8 mouse cellular contexts compared by ENCODE assay signal in genomic region chr2:132247539-132248313, GRCm38 (mm10). TPM values are rescaled to one million over a fixed set of nuclear protein-coding genes. Genes with fewer than 3 reads are reported as not detected.
DNase-seq lines count a peak whose midpoint lies in the region; ATAC-seq and TF ChIP-seq lines count a peak whose summit lies in the region.

Gene Tmem230 (minus strand): TSS chr2:132247807.

- ATAC-seq in embryonic facial prominence, embryonic 15.5 days (ENCODE audit: insufficient number of reproducible peaks, low FRiP score, low TSS enrichment, low read depth), result peak; percentile 93
- ATAC-seq in limb, embryonic 14.5 days (ENCODE audit: low FRiP score, low read depth), result peak; percentile 90
- peak; percentile 94 for ATAC-seq in midbrain, postnatal 0 days (ENCODE audit: low FRiP score)

- H3K4me1 ChIP-seq in bone marrow, adult 2 months (ENCODE audit: control insufficient read depth, insufficient read depth, low read length), result peaks cover 3% of the 10 kb centered on the region; the same call in 1 of the 2 replicates
- peaks cover 19% of the 10 kb centered on the region for H3K4me1 ChIP-seq in embryonic facial prominence, embryonic 15.5 days
- H3K4me1 ChIP-seq in limb, embryonic 14.5 days (ENCODE audit: control insufficient read depth, insufficient read depth, low read length), result peaks cover 12% of the 10 kb centered on the region
- no peaks in the 10 kb centered on the region; the same call in 1 of the 2 replicates for H3K4me1 ChIP-seq in midbrain, postnatal 0 days (ENCODE audit: insufficient read depth, low read length)

- peak within 1 kb of the TSS; percentile 68 for H3K9ac ChIP-seq in embryonic facial prominence, embryonic 15.5 days
- peak within 1 kb of the TSS; percentile 78 for H3K9ac ChIP-seq in limb, embryonic 14.5 days (ENCODE audit: low read depth, low read length, severe bottlenecking)
- H3K9ac ChIP-seq in midbrain, postnatal 0 days (replicated peaks; ENCODE audit: low read length, poor library complexity, severe bottlenecking), result peak within 1 kb of the TSS; percentile 55

- peak; percentile 91 for DNase-seq in 3134 (ENCODE audit: extremely low read depth, insufficient read length, low spot score)
- peak; percentile 93 for DNase-seq in heart, adult 8-10 months (ENCODE audit: low spot score)
- DNase-seq in kidney, adult 9 months, result peak; percentile 96
- DNase-seq in limb, embryonic 14.5 days (ENCODE audit: low spot score), result peak; percentile 98
- DNase-seq in midbrain, postnatal 0 days (ENCODE audit: low spot score), result peak; percentile 98
- peak; percentile 81 to 90 for DNase-seq in spleen, postnatal 14 days (ENCODE audit: low spot score in 2 of 2)

- no peak for TF ChIP-seq CTCF in bone marrow, adult 2 months (IDR thresholded peaks at IDR 0.05; ENCODE audit: control insufficient read depth, insufficient read depth, low read length)
- peak; percentile 52 for TF ChIP-seq CTCF in midbrain, postnatal 0 days (IDR thresholded peaks at IDR 0.05)

- peak within 1 kb of the TSS; percentile 91 for H3K4me2 ChIP-seq in embryonic facial prominence, embryonic 15.5 days (replicated peaks)
- peak within 1 kb of the TSS; percentile 91 for H3K4me2 ChIP-seq in limb, embryonic 14.5 days (replicated peaks; ENCODE audit: low read depth, low read length, severe bottlenecking)
- H3K4me2 ChIP-seq in midbrain, postnatal 0 days (ENCODE audit: low read depth, low read length, poor library complexity, severe bottlenecking), result peak within 1 kb of the TSS; percentile 69

- 11% methylated on average over 50 of the region's 50 CpGs for WGBS in bone marrow, adult 2 months
- 5% methylated on average over 50 of the region's 50 CpGs for WGBS in embryonic facial prominence, embryonic 15.5 days
- 6% methylated on average over 49 of the region's 50 CpGs for WGBS in limb, embryonic 14.5 days
- 6% methylated on average over 49 of the region's 50 CpGs for WGBS in midbrain, postnatal 0 days

- H3K9me3 ChIP-seq in embryonic facial prominence, embryonic 15.5 days (replicated peaks), result no peaks in the 10 kb centered on the region
- no peaks in the 10 kb centered on the region for H3K9me3 ChIP-seq in limb, embryonic 14.5 days (ENCODE audit: control insufficient read depth, low read length)
- H3K9me3 ChIP-seq in midbrain, postnatal 0 days (ENCODE audit: low read length), result no peaks in the 10 kb centered on the region

- TF ChIP-seq POLR2A in bone marrow, adult 2 months (IDR thresholded peaks at IDR 0.05; ENCODE audit: borderline replicate concordance, control insufficient read depth, low read depth, low read length), result peak; percentile 74; the same call in 1 of the 2 replicates
- TF ChIP-seq POLR2A in limb, embryonic 14.5 days (IDR thresholded peaks at IDR 0.05; ENCODE audit: borderline replicate concordance, extremely low read depth, insufficient read depth, insufficient read length), result peak; percentile 52; the same call in 1 of the 2 replicates

- H3K27ac ChIP-seq in bone marrow, adult 2 months (ENCODE audit: control insufficient read depth, insufficient read depth, low read depth, low read length, poor library complexity), result peak within 1 kb of the TSS; percentile 85
- peak within 1 kb of the TSS; percentile 86 for H3K27ac ChIP-seq in embryonic facial prominence, embryonic 15.5 days (replicated peaks)
- peak within 1 kb of the TSS; percentile 80 for H3K27ac ChIP-seq in limb, embryonic 14.5 days (replicated peaks; ENCODE audit: low read depth, low read length)
- H3K27ac ChIP-seq in midbrain, postnatal 0 days (ENCODE audit: low read depth, low read length), result peak within 1 kb of the TSS; percentile 81

- peaks cover 38% of the 10 kb centered on the region for H3K36me3 ChIP-seq in embryonic facial prominence, embryonic 15.5 days
- H3K36me3 ChIP-seq in limb, embryonic 14.5 days (ENCODE audit: control insufficient read depth, insufficient read depth, low read length), result peaks cover 40% of the 10 kb centered on the region
- H3K36me3 ChIP-seq in midbrain, postnatal 0 days (ENCODE audit: insufficient read depth, low read length), result no peaks in the 10 kb centered on the region

- no peaks in the 10 kb centered on the region for H3K27me3 ChIP-seq in embryonic facial prominence, embryonic 15.5 days
- no peaks in the 10 kb centered on the region for H3K27me3 ChIP-seq in limb, embryonic 14.5 days (ENCODE audit: control insufficient read depth, insufficient read depth, low read length)
- H3K27me3 ChIP-seq in midbrain, postnatal 0 days (ENCODE audit: insufficient read depth, low read length), result no peaks in the 10 kb centered on the region

- peak within 1 kb of the TSS; percentile 60 for H3K4me3 ChIP-seq in bone marrow, adult 2 months (replicated peaks; ENCODE audit: control insufficient read depth, low read depth, low read length)
- peak within 1 kb of the TSS; percentile 70 for H3K4me3 ChIP-seq in embryonic facial prominence, embryonic 15.5 days (replicated peaks)
- H3K4me3 ChIP-seq in limb, embryonic 14.5 days (replicated peaks; ENCODE audit: low read length), result peak within 1 kb of the TSS; percentile 61
- H3K4me3 ChIP-seq in midbrain, postnatal 0 days (ENCODE audit: low read depth, low read length), result peak within 1 kb of the TSS; percentile 58

RNA-seq across cellular contexts. Expression of gene Tmem230, which starts in this region (rescaled TPM):
- polyA plus RNA-seq in bone marrow, adult 2 months (2011; ENCODE audit: insufficient read depth, insufficient read length, low replicate concordance, missing spikeins), result 13.7 and 20.6 TPM in 2 replicates
- polyA plus RNA-seq in embryonic facial prominence, embryonic 15.5 days (2015; fragmentation: Nextera tagmentation; extraction: Ambion mirVana), result 52.8 and 53.8 TPM in 2 replicates
- 10 to 100 TPM; 25.1 to 29.2 (median 26.2) TPM for total RNA-seq in heart, adult 8-10 months (2022)
- 69.4 and 72.1 TPM in 2 replicates for polyA plus RNA-seq in limb, embryonic 14.5 days (2012; rRNA removed)
- polyA plus RNA-seq in limb, embryonic 14.5 days (2014; fragmentation: Nextera tagmentation; extraction: Ambion mirVana), result 47.2 and 55.6 TPM in 2 replicates
- total RNA-seq in midbrain, postnatal 0 days (2014; rRNA removed), result 42.0 and 59.5 TPM in 2 replicates
- polyA plus RNA-seq in midbrain, postnatal 0 days (2015; fragmentation: Nextera tagmentation; extraction: Ambion mirVana), result 38.3 and 40.1 TPM in 2 replicates

Comparison
In these comparisons a context has a peak if more than half of its experiments do, and no peak if none do; other contexts are left out.
1. Peak in every context shown above with its lines: DNase-seq, ATAC-seq, H3K4me3 ChIP-seq and H3K27ac ChIP-seq.